Mouse (Mus musculus) heart, postnatal 4 days (tissue): Measurements from ENCODE around the gene Polr1c. TPM values are rescaled to one million over a fixed set of nuclear protein-coding genes. Genes with fewer than 3 reads are reported as not detected.

Source experiments
- DNase-seq: peaks from one replicate; pipeline ENCODE4 v3.0.0; 2021
- microRNA-seq, 2 experiments: library from miRNA; unstranded; fragments of <30 nt; microRNA quantifications; one replicate each; pipeline ENCODE4 v1.2.0; 2021 to 2022
- total RNA-seq, 2 experiments: library from RNA; stranded (reverse); gene quantifications; 2 replicates each; pipeline ENCODE4 v1.2.3; 2021

Polr1c gene
- total RNA-seq, 2 experiments from 2014 or later: 26.2 to 30.5 TPM

GRCm38 (mm10) chr17:46210550-46210949, 37.3 kb downstream of the Polr1c start:
- DNase-seq: no peak

GRCm38 (mm10) chr17:46206676-46207075, 41.2 kb downstream of the Polr1c start:
- DNase-seq: no peak

- peak; percentile 60 for DNase-seq
These were observed 44.8 kb downstream of the Polr1c start for GRCm38 (mm10) chr17:46203078-46203477.

- DNase-seq: peak; percentile 95
These were observed 45.3 kb downstream of the Polr1c start, which contains the start of the genes Polh and Xpo5 for GRCm38 (mm10) chr17:46202421-46203071. Gene Polh (minus strand): TSS chr17:46202645. Gene Xpo5 (plus strand): TSS chr17:46202782.

DNA sequence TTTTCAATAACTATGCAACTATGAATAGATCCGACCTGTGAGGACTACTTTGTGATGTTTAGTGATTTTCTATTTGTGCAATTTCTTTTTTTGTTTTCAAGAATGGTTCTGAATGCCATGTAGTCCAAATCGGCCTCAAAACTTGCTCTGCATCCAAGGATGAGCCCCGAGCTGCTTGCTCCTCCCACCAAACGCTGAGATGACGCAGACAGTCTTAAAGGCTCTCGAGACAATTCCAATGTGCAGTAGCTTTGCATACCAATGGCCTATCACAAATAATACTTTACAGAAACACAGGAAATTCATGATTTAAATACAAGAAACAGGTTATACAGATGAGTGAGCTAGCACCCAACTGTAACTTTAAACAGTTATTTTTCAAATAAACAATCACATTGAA, 46.7 kb downstream of the Polr1c start:
- peak; percentile 6 for DNase-seq

Small RNA genes lying within 50 kb of the gene (microRNA-seq; reads per million reads assigned to microRNA genes)
- 0 to 0.35 reads per million in 2 experiments for gene Mir693

Other genes with a start within 250 kb of the Polr1c start
- 100 to 1,000 TPM; 192 to 209 TPM for gene Vegfa, start 215.7 kb downstream of the Polr1c start, total RNA-seq
- gene Mrps18a, start 137.1 kb downstream of the Polr1c start, total RNA-seq: 100 to 1,000 TPM; 106 to 110 TPM
- gene Rsph9, start 103.8 kb downstream of the Polr1c start, total RNA-seq: 1 to 10 TPM; 1.5 to 2.8 TPM
- gene Mad2l1bp, start 94.5 kb downstream of the Polr1c start, total RNA-seq: 10 to 100 TPM; 16.2 to 17.5 TPM
- gene Gtpbp2, start 87.0 kb downstream of the Polr1c start, total RNA-seq: 10 to 100 TPM; 78.1 to 84.9 TPM
- 10 to 100 TPM; 20.3 to 21.7 TPM for gene Polh, start 45.4 kb downstream of the Polr1c start, total RNA-seq
- gene Xpo5, start 45.3 kb downstream of the Polr1c start, total RNA-seq: 10 to 100 TPM; 26.9 to 28.7 TPM
- gene Yipf3, start within 50 bp of the Polr1c start, total RNA-seq: 10 to 100 TPM; 64.6 TPM
- gene Lrrc73, start 5.5 kb upstream of the Polr1c start, total RNA-seq: under 1 TPM; 0.81 to 0.90 TPM
- 10 to 100 TPM; 55.0 to 59.0 TPM for gene Tjap1, start 35.0 kb upstream of the Polr1c start, total RNA-seq
- 1 to 10 TPM in 1 of 2 experiments, under 1 TPM in 1; 0.95 to 1.1 TPM for gene Dlk2, start 49.4 kb upstream of the Polr1c start, total RNA-seq
- gene Abcc10, start 80.3 kb upstream of the Polr1c start, total RNA-seq: 1 to 10 TPM; 5.1 to 5.8 TPM
- gene Zfp318, start 135.7 kb upstream of the Polr1c start, total RNA-seq: 10 to 100 TPM; 24.2 to 25.8 TPM
- gene Crip3, start 180.9 kb upstream of the Polr1c start, total RNA-seq: under 1 TPM; 0.36 to 0.52 TPM
- not detected for gene Slc22a7, start 190.4 kb upstream of the Polr1c start, total RNA-seq
- gene Ttbk1, start 239.6 kb upstream of the Polr1c start, total RNA-seq: under 1 TPM; 0.33 to 0.45 TPM
- 10 to 100 TPM in 1 of 2 experiments, 1 to 10 TPM in 1; 9.5 to 10.2 TPM for gene Dnph1, start 248.7 kb upstream of the Polr1c start, total RNA-seq